Mouse (Mus musculus) erythroblast, embryonic 14.5 days (primary cell): ENCODE results near the gene Pold2.

Source experiments
- GATA1 ChIP-seq: IDR thresholded peaks from 2 replicates; pipeline ENCODE4 v1.6.1; 2012; ENCODE audit warnings: low read length, inconsistent platforms, mixed read lengths
- TAL1 ChIP-seq: IDR thresholded peaks from 3 replicates; pipeline ENCODE4 v1.6.1; 2012; ENCODE audit warnings: low read length, inconsistent platforms, mixed read lengths

GRCm38 (mm10) chr11:5915429-5916177 is 37.5 kb upstream of the Pold2 start:
- TF ChIP-seq GATA1 = no peak
- TF ChIP-seq TAL1 = no peak
